Mouse (Mus musculus): ENCODE results near the gene Nfkbie. TPM values are rescaled to one million over a fixed set of nuclear protein-coding genes. Genes with fewer than 3 reads are reported as not detected.

Gene Nfkbie
- polyA plus RNA-seq (2015; fragmentation: Nextera tagmentation; extraction: Ambion mirVana): 1.2 and 1.6 TPM in 2 replicates

DNA sequence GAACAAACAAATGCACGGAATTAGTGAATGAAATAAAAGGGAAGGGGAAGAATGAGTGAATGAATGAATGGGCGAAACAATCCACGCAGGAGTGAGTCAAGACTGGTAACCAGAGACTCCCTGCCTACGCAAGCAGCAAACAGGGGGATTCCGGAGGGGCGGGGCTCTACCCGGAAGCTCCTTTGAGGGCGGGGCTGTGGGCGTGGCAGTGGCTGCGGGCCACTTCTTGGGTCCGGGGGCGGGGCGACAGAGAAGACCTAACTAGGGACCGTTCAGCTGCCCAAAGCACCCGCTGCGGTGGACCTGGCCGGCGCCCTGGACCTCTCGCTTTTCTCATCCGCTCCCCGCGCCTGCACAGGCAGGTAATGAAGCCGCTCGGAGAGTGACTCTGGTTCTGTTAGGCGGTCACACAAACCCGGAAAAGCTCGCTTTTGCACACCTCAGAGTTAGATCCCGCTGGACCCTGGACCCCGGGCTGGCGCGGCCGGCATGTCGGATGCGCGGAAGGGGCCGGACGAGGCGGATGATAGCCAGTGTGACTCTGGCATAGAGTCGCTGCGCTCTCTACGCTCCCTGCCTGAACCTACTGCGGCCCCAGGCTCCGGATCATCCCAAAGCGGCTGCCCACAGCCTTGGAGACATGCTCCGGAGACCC is at the start of gene Nfkbie:
Gene Nfkbie (plus strand): TSS at position 252 of the 655 bp plus-strand sequence.
- H3K9me3 ChIP-seq (replicated peaks): no peaks in the 10 kb centered on the region
- H3K4me2 ChIP-seq: peak within 1 kb of the TSS; percentile 91
- H3K4me3 ChIP-seq (replicated peaks): peak within 1 kb of the TSS; percentile 62
- no peaks in the 10 kb centered on the region for H3K36me3 ChIP-seq (replicated peaks)
- no peak within 1 kb of the TSS for H3K27ac ChIP-seq (replicated peaks)
- under 1% methylated on average over 45 of the region's 45 CpGs for WGBS (ENCODE audit: insufficient replicate concordance)
- H3K4me1 ChIP-seq (replicated peaks): peaks cover 37% of the 10 kb centered on the region
- peak within 1 kb of the TSS; percentile 47 for H3K9ac ChIP-seq
- peaks cover 73% of the 10 kb centered on the region for H3K27me3 ChIP-seq
- ATAC-seq (ENCODE audit: insufficient read depth): peak; percentile 64

DNA sequence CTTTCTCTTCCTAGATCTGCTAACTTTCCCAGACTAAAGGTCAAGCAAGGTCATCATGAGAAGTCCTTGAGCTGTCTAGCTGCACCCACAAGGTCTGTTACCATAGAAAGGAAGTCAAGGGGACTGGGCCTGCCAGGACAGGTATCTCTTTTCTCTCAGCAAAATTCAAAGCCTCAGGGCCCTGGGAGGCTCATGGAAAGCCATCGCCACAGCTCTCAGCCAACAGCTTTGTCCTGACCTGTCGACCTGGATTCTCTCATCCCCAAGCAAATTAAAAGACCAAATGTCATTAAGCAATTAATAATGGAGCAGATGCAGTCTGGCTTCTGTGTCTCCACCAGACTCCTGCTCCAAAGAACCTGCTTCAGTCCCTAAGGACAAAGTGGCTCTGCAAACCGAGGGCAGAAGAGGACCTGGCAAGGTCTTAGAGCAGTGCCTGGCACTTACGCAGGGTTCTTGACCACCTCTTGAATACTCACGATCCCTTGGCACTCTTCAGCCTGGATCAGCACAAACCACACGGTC is 49.5 kb upstream of the Nfkbie start:
- H3K27me3 ChIP-seq: no peaks in the 10 kb centered on the region
- H3K9ac ChIP-seq: no peak overlapping the region
- H3K4me3 ChIP-seq (replicated peaks): peak overlapping the region; percentile 75; the same call in 1 of the 2 replicates
- peaks cover 11% of the 10 kb centered on the region for H3K4me1 ChIP-seq (replicated peaks)
- H3K27ac ChIP-seq (replicated peaks): no peak overlapping the region
- H3K36me3 ChIP-seq (replicated peaks): peaks cover 4% of the 10 kb centered on the region; the same call in 1 of the 2 replicates
- H3K9me3 ChIP-seq (replicated peaks): no peaks in the 10 kb centered on the region
- WGBS (ENCODE audit: insufficient replicate concordance): 60% methylated on average over 6 of the region's 6 CpGs
- peak overlapping the region; percentile 58; the same call in 1 of the 2 replicates for H3K4me2 ChIP-seq
- ATAC-seq (ENCODE audit: insufficient read depth): no peak

DNA sequence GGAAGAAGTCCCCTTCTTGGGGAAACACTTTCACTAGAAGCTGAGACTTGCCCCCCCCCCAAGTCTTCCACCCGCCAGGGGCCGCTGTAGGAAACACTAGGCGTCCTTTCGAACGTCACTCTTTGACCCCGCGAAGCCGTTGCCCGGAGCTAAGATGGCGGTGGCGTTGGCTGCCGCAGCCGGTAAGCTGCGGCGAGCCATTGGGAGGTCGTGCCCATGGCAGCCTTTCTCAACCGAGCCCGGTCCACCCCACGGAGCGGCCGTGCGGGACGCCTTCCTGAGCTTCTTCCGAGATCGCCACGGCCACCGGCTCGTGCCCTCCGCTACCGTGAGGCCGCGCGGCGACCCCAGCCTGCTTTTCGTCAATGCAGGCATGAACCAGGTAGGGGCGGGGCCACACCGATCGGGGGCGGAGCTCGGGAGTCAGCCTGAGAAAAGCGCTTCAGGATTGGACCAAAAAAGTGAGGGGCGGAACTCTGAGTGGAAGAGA is 48.8 kb upstream of the Nfkbie start, which contains the start of gene Aars2:
Gene Aars2 (plus strand): TSS at position 142 of the 490 bp plus-strand sequence.
- Histone ChIP-seq H3K27me3 (no peaks in the 10 kb centered on the region), H3K9ac (peak within 1 kb of the TSS; percentile 62), H3K4me3 (replicated peaks) (peak within 1 kb of the TSS; percentile 75), H3K27ac (replicated peaks) (peak within 1 kb of the TSS; percentile 46; the same call in 1 of the 2 replicates), H3K9me3 (replicated peaks) (no peaks in the 10 kb centered on the region), H3K36me3 (replicated peaks) (peaks cover 4% of the 10 kb centered on the region; the same call in 1 of the 2 replicates), H3K4me1 (replicated peaks) (peaks cover 11% of the 10 kb centered on the region), H3K4me2 (peak within 1 kb of the TSS; percentile 58)
- ATAC-seq (ENCODE audit: insufficient read depth): peak; percentile 89
- WGBS (ENCODE audit: insufficient replicate concordance): under 1% methylated on average over 42 of the region's 42 CpGs

DNA sequence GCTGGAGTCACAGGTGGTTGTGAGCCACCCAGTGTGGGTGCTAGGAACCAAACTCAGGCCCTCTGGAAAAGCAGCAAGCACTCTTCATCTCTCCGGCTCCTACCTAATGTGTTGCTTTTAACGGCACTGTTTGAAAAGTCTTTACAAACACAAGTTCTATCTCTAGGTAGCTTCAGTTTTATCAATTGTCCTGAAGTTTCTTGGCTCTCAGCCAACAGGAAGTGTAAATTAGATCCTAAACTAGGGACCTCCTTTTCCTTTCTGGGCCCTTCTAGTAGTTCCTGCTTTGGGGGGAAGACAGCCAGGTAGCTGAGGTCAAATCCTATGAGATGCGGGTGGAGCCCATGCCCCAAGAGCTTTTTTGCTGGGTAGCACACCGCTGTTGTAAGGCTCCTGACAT is 44.6 kb upstream of the Nfkbie start:
- 80% methylated on average over 4 of the region's 4 CpGs for WGBS (ENCODE audit: insufficient replicate concordance)
- ATAC-seq (ENCODE audit: insufficient read depth): no peak

DNA sequence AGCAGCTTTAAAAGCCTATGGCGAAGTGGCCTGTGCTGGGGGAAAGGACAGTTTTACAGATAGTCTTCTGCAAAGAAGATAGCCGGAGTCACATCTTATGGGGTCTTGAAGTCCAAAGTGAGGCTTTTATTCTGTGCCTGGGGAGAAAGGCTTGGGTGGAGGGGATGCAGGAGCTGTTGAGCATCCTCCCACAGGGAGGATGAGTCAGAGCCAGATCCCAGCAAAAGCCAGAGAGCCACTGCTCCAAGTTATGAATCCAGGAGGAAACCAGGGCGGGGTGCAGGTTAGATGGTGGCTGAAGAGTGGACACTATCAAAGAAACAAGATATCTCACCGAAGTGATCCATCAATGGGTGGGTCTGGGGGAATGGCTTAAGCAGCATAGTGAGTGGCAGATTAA is 43.7 kb upstream of the Nfkbie start:
- peaks cover 6% of the 10 kb centered on the region for H3K4me1 ChIP-seq (replicated peaks)
- H3K27ac ChIP-seq (replicated peaks): no peak overlapping the region
- H3K9ac ChIP-seq: no peak overlapping the region
- WGBS (ENCODE audit: insufficient replicate concordance): 67% methylated on average over 4 of the region's 4 CpGs
- H3K9me3 ChIP-seq (replicated peaks): no peaks in the 10 kb centered on the region
- H3K4me2 ChIP-seq: no peak overlapping the region
- no peak overlapping the region for H3K4me3 ChIP-seq (replicated peaks)
- H3K36me3 ChIP-seq (replicated peaks): peaks cover 4% of the 10 kb centered on the region; the same call in 1 of the 2 replicates
- no peaks in the 10 kb centered on the region for H3K27me3 ChIP-seq
- no peak for ATAC-seq (ENCODE audit: insufficient read depth)

More for the DNA sequence above, 44.6 kb upstream of the Nfkbie start:
- Histone ChIP-seq H3K9ac (no peak overlapping the region), H3K27me3 (no peaks in the 10 kb centered on the region), H3K4me3 (replicated peaks) (no peak overlapping the region), H3K4me2 (no peak overlapping the region), H3K4me1 (replicated peaks) (peaks cover 11% of the 10 kb centered on the region), H3K27ac (replicated peaks) (no peak overlapping the region), H3K9me3 (replicated peaks) (no peaks in the 10 kb centered on the region), H3K36me3 (replicated peaks) (peaks cover 4% of the 10 kb centered on the region; the same call in 1 of the 2 replicates)

DNA sequence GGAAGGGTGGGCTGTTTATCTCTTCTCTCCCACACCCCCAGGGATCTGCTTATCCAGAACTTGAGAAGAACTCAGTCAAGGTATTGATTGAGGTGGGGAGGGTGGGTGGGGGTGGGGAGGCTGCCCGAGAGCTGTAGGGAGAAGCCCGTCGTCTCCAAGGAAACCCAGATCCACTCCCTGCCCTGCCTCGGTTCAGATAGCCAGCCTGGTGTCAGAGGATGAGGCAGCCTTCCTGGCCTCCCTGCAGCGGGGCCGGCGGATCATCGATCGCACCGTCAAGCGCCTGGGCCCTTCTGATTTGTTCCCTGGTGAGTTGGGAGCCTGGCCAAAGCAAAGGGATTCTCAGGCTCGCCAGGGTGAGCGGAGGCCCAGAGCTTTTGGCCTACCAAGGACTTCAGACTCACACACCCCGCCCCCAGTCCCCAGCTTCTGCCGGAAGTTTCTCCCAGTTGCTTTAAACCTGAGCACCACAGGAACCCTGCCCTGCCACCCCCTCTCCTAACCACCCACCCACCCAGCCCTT is 40.2 kb upstream of the Nfkbie start:
- Histone ChIP-seq H3K9ac (no peak overlapping the region), H3K27ac (replicated peaks) (no peak overlapping the region), H3K9me3 (replicated peaks) (no peaks in the 10 kb centered on the region), H3K4me2 (no peak overlapping the region), H3K4me1 (replicated peaks) (no peaks in the 10 kb centered on the region), H3K27me3 (no peaks in the 10 kb centered on the region), H3K4me3 (replicated peaks) (no peak overlapping the region), H3K36me3 (replicated peaks) (no peaks in the 10 kb centered on the region)
- ATAC-seq (ENCODE audit: insufficient read depth): peak; percentile 49
- 58% methylated on average over 15 of the region's 15 CpGs for WGBS (ENCODE audit: insufficient replicate concordance)

DNA sequence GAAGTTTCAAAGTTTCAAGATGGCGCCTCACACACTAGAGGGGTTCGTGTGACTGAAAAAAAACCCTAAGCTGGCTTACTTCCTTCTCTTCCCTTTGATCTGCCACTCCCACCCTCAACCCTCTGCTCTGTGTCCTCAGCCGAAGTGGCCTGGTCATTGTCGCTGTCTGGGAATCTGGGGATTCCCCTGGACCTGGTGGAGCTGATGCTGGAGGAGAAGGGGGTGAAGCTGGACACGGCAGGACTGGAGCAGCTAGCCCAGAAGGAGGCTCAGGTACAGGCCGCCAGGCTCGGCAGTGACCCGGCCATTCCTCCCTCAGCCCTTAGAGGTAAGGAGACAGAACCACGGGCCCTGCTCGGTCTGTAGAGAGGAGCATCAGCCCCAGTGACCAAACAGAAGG is 39.7 kb upstream of the Nfkbie start:
- Histone ChIP-seq H3K4me1 (replicated peaks) (no peaks in the 10 kb centered on the region), H3K4me3 (replicated peaks) (no peak overlapping the region), H3K9me3 (replicated peaks) (no peaks in the 10 kb centered on the region), H3K36me3 (replicated peaks) (no peaks in the 10 kb centered on the region), H3K9ac (no peak overlapping the region), H3K27me3 (no peaks in the 10 kb centered on the region), H3K27ac (replicated peaks) (no peak overlapping the region), H3K4me2 (no peak overlapping the region)
- ATAC-seq (ENCODE audit: insufficient read depth): no peak
- WGBS (ENCODE audit: insufficient replicate concordance): 75% methylated on average over 10 of the region's 10 CpGs

DNA sequence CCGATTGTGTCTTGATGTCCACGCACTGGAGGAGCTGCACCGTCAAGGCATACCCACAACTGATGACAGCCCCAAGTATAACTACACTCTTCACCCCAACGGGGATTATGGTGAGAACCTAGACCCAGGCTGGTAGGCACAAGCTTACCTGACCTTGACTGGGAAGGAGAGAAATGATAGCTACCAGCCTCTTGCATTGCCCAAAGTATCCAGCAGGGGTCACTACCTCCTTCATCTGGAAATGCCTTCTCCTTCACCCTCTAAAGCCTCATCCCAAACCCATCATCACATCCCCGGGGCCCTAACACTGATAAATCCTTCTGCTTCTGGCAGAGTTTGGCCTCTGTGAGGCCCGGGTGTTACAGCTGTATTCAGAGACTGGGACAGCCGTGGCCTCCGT is 39.0 kb upstream of the Nfkbie start:
- ATAC-seq (ENCODE audit: insufficient read depth): no peak
- Histone ChIP-seq H3K27ac (replicated peaks) (no peak overlapping the region), H3K9ac (no peak overlapping the region), H3K9me3 (replicated peaks) (no peaks in the 10 kb centered on the region), H3K4me3 (replicated peaks) (no peak overlapping the region), H3K27me3 (no peaks in the 10 kb centered on the region), H3K4me2 (no peak overlapping the region), H3K36me3 (replicated peaks) (no peaks in the 10 kb centered on the region; the same call in 1 of the 2 replicates), H3K4me1 (replicated peaks) (no peaks in the 10 kb centered on the region)
- 46% methylated on average over 8 of the region's 8 CpGs for WGBS (ENCODE audit: insufficient replicate concordance)

DNA sequence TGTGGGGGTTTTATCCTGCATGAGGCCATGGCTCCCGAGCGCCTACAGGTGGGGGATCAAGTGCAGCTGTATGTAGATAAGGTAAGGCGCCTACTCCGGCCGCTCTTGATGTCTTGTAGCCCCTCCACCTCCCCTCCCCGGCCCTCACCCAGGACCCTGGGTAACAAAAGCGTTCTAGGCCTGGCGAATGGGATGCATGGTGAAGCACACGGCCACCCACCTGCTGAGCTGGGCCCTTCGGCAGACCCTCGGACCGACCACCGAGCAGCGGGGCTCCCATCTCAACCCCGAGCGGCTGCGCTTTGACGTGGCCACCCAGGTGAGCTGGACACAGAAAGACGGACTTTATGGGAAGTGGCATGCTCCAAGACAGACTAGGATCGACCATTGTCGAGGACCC is 38.4 kb upstream of the Nfkbie start:
- WGBS (ENCODE audit: insufficient replicate concordance): 70% methylated on average over 21 of the region's 21 CpGs
- H3K4me3 ChIP-seq (replicated peaks): no peak overlapping the region
- no peaks in the 10 kb centered on the region for H3K27me3 ChIP-seq
- no peaks in the 10 kb centered on the region for H3K4me1 ChIP-seq (replicated peaks)
- H3K9me3 ChIP-seq (replicated peaks): no peaks in the 10 kb centered on the region
- no peak overlapping the region for H3K4me2 ChIP-seq
- H3K9ac ChIP-seq: no peak overlapping the region
- ATAC-seq (ENCODE audit: insufficient read depth): no peak
- H3K27ac ChIP-seq (replicated peaks): no peak overlapping the region
- H3K36me3 ChIP-seq (replicated peaks): no peaks in the 10 kb centered on the region; the same call in 1 of the 2 replicates

DNA sequence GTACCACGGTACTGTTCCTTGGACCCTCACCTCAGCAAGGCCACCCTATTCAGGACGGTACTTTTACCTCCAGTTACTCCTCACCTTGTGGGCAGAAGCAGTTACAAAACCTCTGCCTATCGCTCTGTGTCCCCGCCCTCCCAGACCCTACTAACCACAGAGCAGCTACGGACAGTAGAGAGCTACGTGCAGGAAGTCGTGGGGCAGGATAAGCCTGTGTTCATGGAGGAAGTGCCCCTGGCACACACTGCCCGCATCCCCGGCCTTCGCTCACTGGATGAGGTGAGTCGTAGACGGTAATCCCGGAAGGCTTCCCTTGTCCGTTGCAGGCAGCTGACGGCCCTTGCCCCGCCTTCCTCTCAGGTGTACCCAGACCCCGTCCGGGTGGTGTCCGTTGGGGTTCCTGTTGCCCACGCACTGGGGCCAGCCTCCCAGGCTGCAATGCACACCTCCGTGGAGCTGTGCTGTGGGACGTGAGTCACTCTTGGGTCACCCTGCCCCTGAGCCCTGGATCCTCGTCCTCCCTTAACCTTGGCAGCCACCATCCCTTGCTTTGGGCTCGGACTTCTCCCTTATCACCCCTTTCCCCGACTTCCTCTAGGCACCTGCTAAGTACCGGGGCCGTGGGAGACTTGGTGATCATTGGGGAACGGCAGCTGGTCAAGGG is 37.8 kb upstream of the Nfkbie start:
- no peak overlapping the region for H3K9ac ChIP-seq
- no peak overlapping the region for H3K4me3 ChIP-seq (replicated peaks)
- ATAC-seq (ENCODE audit: insufficient read depth): no peak
- H3K27me3 ChIP-seq: no peaks in the 10 kb centered on the region
- no peaks in the 10 kb centered on the region for H3K9me3 ChIP-seq (replicated peaks)
- no peaks in the 10 kb centered on the region; the same call in 1 of the 2 replicates for H3K36me3 ChIP-seq (replicated peaks)
- H3K27ac ChIP-seq (replicated peaks): no peak overlapping the region
- 38% methylated on average over 28 of the region's 28 CpGs for WGBS (ENCODE audit: insufficient replicate concordance)
- no peak overlapping the region for H3K4me2 ChIP-seq
- H3K4me1 ChIP-seq (replicated peaks): no peaks in the 10 kb centered on the region; the same call in 1 of the 2 replicates

Measured in liver, embryonic 15.5 days (tissue).